Mouse (Mus musculus) C2C12 (cell line): ENCODE results near the gene Sypl.

ENCODE experiments used
- CEBPB ChIP-seq: IDR thresholded peaks from one replicate; pipeline ENCODE4 v1.6.1; 2011; ENCODE audit warnings: low read depth, mild to moderate bottlenecking, control low read depth, moderate library complexity
- CTCF ChIP-seq: IDR thresholded peaks from one replicate; pipeline ENCODE4 v1.5.1; 2011; ENCODE audit not compliant: control insufficient read depth, insufficient read depth, insufficient read length
- FOSL1 ChIP-seq: IDR thresholded peaks from one replicate; pipeline ENCODE4 v1.8.0; 2011; ENCODE audit warnings: mild to moderate bottlenecking, low read length; ENCODE audit not compliant: poor library complexity, insufficient read depth, severe bottlenecking
- MAX ChIP-seq: IDR thresholded peaks from one replicate; pipeline ENCODE4 v1.6.1; 2011; ENCODE audit warnings: mild to moderate bottlenecking, control low read depth
- MYOD1 ChIP-seq: IDR thresholded peaks from one replicate; pipeline ENCODE4 v1.6.1; 2011; ENCODE audit warnings: low read depth; ENCODE audit not compliant: control insufficient read depth, insufficient read length
- MYOG ChIP-seq: IDR thresholded peaks from one replicate; pipeline ENCODE4 v1.6.1; 2011; ENCODE audit not compliant: control insufficient read depth, insufficient read length; ENCODE audit errors: extremely low read depth
- USF1 ChIP-seq: IDR thresholded peaks from one replicate; pipeline ENCODE4 v1.6.1; 2011; ENCODE audit warnings: low read depth, mild to moderate bottlenecking, control low read depth, moderate library complexity

DNA sequence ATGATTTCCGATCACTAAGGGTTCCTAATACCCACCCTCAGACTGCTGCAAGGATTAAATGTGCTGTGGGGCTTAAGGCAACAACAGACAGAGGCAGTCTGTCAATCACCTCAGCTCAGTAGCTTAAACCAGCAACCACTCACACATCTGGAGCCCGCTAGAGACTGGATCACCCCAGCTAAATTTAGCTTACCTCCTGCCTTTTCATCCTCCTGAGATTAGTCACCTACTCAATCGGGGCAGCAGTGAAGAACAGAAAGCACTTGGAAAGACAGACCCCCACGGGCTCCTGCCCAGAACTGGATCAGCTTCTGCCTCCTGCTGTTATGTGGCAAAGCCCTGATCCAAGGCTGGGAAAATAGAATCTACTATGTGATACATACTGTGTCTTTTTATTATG lies 42.1 kb upstream of the Sypl start:
- TF ChIP-seq MAX: no peak
- TF ChIP-seq CTCF: no peak
- no peak for TF ChIP-seq FOSL1
- no peak for TF ChIP-seq USF1
- no peak for TF ChIP-seq MYOG
- no peak for TF ChIP-seq MYOD1
- no peak for TF ChIP-seq CEBPB
